Mouse (Mus musculus) neural tube, embryonic 12.5 days (tissue): ENCODE results near the gene Grem1. TPM values are rescaled to one million over a fixed set of nuclear protein-coding genes. Genes with fewer than 3 reads are reported as not detected.

Source experiments
- ATAC-seq: fragments of 200-750 bp; cut with Nextera tagmentation; 2 replicates; pipeline ENCODE4 v1.8.0; 2017; ENCODE audit warnings: low read depth, mild to moderate bottlenecking, moderate TSS enrichment, moderate library complexity; ENCODE audit not compliant: low FRiP score
- H3K27ac ChIP-seq: fragments of 300-500 bp; sonication (generic); 2 replicates; pipeline ENCODE4 v1.5.1; 2016
- H3K27me3 ChIP-seq: fragments of 300-500 bp; sonication (generic); replicated peaks from 2 replicates; pipeline ENCODE4 v1.6.1; 2016; ENCODE audit warnings: mild to moderate bottlenecking
- H3K36me3 ChIP-seq: fragments of 300-500 bp; sonication (generic); 2 replicates; pipeline ENCODE4 v1.6.1; 2016; ENCODE audit warnings: mild to moderate bottlenecking
- H3K4me1 ChIP-seq: fragments of 300-500 bp; sonication (generic); 2 replicates; pipeline ENCODE4 v1.6.1; 2016
- H3K4me2 ChIP-seq: fragments of 300-500 bp; sonication (generic); replicated peaks from 2 replicates; pipeline ENCODE4 v1.6.1; 2016; ENCODE audit warnings: mild to moderate bottlenecking
- H3K4me3 ChIP-seq: fragments of 300-500 bp; sonication (generic); 2 replicates; pipeline ENCODE4 v1.5.1; 2016
- H3K9ac ChIP-seq: fragments of 300-500 bp; sonication (generic); 2 replicates; pipeline ENCODE4 v1.6.1; 2016; ENCODE audit warnings: mild to moderate bottlenecking
- H3K9me3 ChIP-seq: fragments of 300-500 bp; sonication (generic); 2 replicates; pipeline ENCODE4 v1.6.1; 2016; ENCODE audit warnings: mild to moderate bottlenecking
- WGBS: fragments of 180-500 bp; shearing (Covaris S2); methylation state at CpG from one replicate; pipeline ENCODE4 v1.1.7; 2016; 5-methylcytosine and 5-hydroxymethylcytosine counted together
- polyA plus RNA-seq: library from polyadenylated mRNA; unstranded; fragments of >200 nt; fragmentation: Nextera tagmentation; extraction: Ambion mirVana; gene quantifications from 2 replicates; pipeline ENCODE4 v1.2.1, GENCODE M21; 2016

Gene Grem1
- polyA plus RNA-seq, 1 experiment from 2014 or later = 1.3 TPM

GRCm38 (mm10) chr2:113749309-113749708, 9.1 kb downstream of the Grem1 start:
- Histone ChIP-seq H3K27me3 (no peaks in the 10 kb centered on the region), H3K9me3 (no peaks in the 10 kb centered on the region), H3K4me3 (no peak overlapping the region), H3K4me1 (no peaks in the 10 kb centered on the region), H3K36me3 (no peaks in the 10 kb centered on the region), H3K9ac (no peak overlapping the region), H3K27ac (no peak overlapping the region), H3K4me2 (no peak overlapping the region)
- WGBS = 93% methylated on average over 9 of the region's 9 CpGs
- ATAC-seq = no peak

DNA sequence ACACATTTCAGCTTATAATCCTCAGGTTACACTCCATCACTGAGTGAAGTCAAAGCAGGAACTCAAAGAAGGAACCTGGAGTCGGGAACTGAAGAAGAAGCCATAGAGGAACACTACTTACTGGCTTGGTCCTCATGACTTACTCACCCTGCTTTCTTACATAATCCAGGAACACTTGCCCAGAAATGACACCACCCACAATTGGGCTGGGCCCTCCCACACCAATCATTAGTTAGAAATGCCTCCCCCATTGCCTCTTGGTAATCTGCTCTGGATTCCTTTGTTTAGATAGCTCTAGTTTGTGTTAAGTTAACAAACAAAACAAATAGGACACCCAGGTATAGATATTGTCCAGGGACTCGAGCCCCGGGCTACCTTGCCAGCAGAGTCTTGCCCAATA, 29.9 kb downstream of the Grem1 start:
- 96% methylated on average over 3 of the region's 3 CpGs for WGBS

DNA sequence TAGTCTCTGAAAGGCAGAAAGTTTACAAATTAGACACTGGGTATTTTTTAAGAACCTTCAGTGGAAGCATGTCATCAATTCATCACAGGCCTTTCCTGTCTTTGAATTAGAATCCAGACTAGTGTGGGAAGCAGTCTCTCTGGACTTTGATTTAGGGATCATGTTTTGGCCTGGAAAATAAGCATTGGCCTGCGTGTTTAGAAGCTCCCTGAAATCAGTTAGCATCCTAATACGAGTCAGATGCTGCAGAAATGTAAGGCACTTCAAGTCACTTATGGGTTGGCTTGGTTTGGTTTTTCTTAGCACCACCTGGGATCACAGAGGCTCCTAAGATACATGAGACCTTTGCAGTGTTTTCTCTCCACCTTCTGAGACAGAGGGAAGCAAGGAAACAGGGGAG, 43.6 kb downstream of the Grem1 start:
- Histone ChIP-seq H3K27me3 (no peaks in the 10 kb centered on the region), H3K4me1 (no peaks in the 10 kb centered on the region), H3K4me3 (no peak overlapping the region), H3K4me2 (no peak overlapping the region), H3K9me3 (no peaks in the 10 kb centered on the region), H3K27ac (no peak overlapping the region), H3K9ac (no peak overlapping the region), H3K36me3 (no peaks in the 10 kb centered on the region)
- ATAC-seq = no peak
- WGBS = 68% methylated on average over 2 of the region's 2 CpGs

More for the DNA sequence above, 29.9 kb downstream of the Grem1 start:
- Histone ChIP-seq H3K4me2 (no peak overlapping the region), H3K27ac (no peak overlapping the region), H3K27me3 (no peaks in the 10 kb centered on the region), H3K36me3 (no peaks in the 10 kb centered on the region), H3K9me3 (no peaks in the 10 kb centered on the region), H3K4me1 (no peaks in the 10 kb centered on the region), H3K9ac (no peak overlapping the region), H3K4me3 (no peak overlapping the region)
- ATAC-seq = no peak

- Histone ChIP-seq H3K9me3 (no peaks in the 10 kb centered on the region), H3K27ac (no peak overlapping the region), H3K4me2 (no peak overlapping the region), H3K9ac (no peak overlapping the region), H3K36me3 (no peaks in the 10 kb centered on the region), H3K4me3 (no peak overlapping the region), H3K27me3 (no peaks in the 10 kb centered on the region), H3K4me1 (no peaks in the 10 kb centered on the region)
- 81% methylated on average over 2 of the region's 2 CpGs for WGBS
- no peak for ATAC-seq
Measured at GRCm38 (mm10) chr2:113713406-113713805, 45.0 kb downstream of the Grem1 start.

- Histone ChIP-seq H3K4me2 (no peak overlapping the region), H3K36me3 (no peaks in the 10 kb centered on the region), H3K9me3 (no peaks in the 10 kb centered on the region), H3K4me3 (no peak overlapping the region), H3K4me1 (no peaks in the 10 kb centered on the region), H3K27me3 (no peaks in the 10 kb centered on the region), H3K27ac (no peak overlapping the region), H3K9ac (no peak overlapping the region)
- 84% methylated on average over 4 of the region's 4 CpGs for WGBS
- ATAC-seq = no peak
Measured at GRCm38 (mm10) chr2:113707507-113707906, 50.9 kb downstream of the Grem1 start.

DNA sequence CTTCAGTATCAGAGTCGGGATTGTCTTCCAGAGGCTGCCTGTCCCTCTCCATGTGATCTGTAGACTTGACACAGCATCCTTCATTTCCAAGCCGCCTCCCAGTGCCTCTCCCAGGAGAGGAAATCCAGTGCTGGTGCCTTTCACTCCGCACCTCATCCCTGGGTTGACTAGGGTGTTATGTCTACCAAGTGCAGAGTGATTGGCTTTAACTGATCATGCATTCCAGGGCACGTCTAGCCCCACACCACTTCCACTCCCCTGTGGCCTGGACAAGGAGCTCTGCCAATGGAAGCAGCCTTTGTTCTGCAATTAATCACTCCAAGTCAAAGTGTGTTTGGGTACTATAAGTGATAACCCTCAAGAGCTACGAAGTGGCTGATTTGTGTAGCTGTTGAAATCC, 56.9 kb downstream of the Grem1 start:
- 82% methylated on average over 5 of the region's 5 CpGs for WGBS

GRCm38 (mm10) chr2:113696647-113697046, 61.8 kb downstream of the Grem1 start:
- Histone ChIP-seq H3K36me3 (no peaks in the 10 kb centered on the region), H3K4me2 (no peak overlapping the region), H3K9me3 (no peaks in the 10 kb centered on the region), H3K27ac (no peak overlapping the region), H3K4me3 (no peak overlapping the region), H3K9ac (no peak overlapping the region), H3K27me3 (no peaks in the 10 kb centered on the region), H3K4me1 (peaks cover 10% of the 10 kb centered on the region; the same call in 1 of the 2 replicates)
- 82% methylated on average over 5 of the region's 5 CpGs for WGBS
- peak; percentile 68; the same call in 1 of the 2 replicates for ATAC-seq

More for the DNA sequence above, 56.9 kb downstream of the Grem1 start:
- Histone ChIP-seq H3K4me2 (no peak overlapping the region), H3K9ac (no peak overlapping the region), H3K4me1 (no peaks in the 10 kb centered on the region), H3K4me3 (no peak overlapping the region), H3K27ac (no peak overlapping the region), H3K36me3 (no peaks in the 10 kb centered on the region), H3K27me3 (no peaks in the 10 kb centered on the region), H3K9me3 (no peaks in the 10 kb centered on the region)
- ATAC-seq = no peak

DNA sequence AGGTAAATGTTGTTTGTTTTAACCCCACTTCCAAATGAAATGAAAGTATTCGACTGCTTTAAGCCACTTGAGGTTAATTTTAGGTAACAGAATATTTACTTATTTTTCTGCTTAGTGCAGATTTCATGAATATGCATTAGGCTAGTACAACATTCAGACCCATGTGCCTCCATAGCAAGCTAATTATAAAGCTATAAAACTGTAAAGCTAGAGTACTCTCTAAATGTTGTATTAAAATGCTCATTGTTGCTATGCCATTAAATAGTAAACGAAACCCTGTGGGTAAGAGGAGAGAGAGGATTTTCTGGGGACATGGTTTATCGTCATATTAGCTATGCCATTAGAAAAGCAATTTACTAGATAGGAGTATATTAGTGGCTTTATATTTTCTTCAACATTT, 62.2 kb downstream of the Grem1 start:
- Histone ChIP-seq H3K27ac (no peak overlapping the region), H3K4me1 (peaks cover 10% of the 10 kb centered on the region; the same call in 1 of the 2 replicates), H3K4me3 (no peak overlapping the region), H3K27me3 (no peaks in the 10 kb centered on the region), H3K4me2 (no peak overlapping the region), H3K36me3 (no peaks in the 10 kb centered on the region), H3K9ac (no peak overlapping the region), H3K9me3 (no peaks in the 10 kb centered on the region)
- 70% methylated on average over 3 of the region's 3 CpGs for WGBS
- peak; percentile 42; the same call in 1 of the 2 replicates for ATAC-seq

Other genes with a start within 250 kb of the Grem1 start
- 88.0 and 89.5 TPM in 2 replicates for gene Scg5, start 70.5 kb upstream of the Grem1 start, polyA plus RNA-seq
- gene Arhgap11a, start 90.0 kb upstream of the Grem1 start, polyA plus RNA-seq = 40.3 and 40.8 TPM in 2 replicates